Mouse (Mus musculus): ENCODE measurements around the gene Vgll4.

DNA sequence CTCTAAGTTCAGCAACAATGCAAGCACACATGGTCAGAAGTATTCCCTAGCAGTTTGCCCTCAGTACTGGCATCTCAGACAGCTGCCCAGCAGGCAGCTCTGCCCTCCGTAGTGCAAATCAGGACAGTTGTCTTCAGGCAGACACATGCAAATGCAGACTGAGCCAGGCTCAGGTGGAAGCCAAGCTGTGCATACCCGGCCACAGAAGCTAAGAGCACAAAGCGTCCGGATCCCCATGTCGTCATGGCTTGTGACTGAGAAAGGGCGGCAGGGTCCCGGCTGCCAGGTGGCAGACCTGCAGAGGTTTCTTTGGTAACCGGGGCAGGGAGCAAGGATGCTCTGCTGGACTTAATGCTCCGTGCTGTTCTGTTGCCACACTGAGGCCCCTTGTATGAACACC is 108.2 kb downstream of the Vgll4 start:
- no peak for TF ChIP-seq CTCF (IDR thresholded peaks at IDR 0.05; ENCODE audit: borderline replicate concordance, extremely low read depth, insufficient read depth, insufficient read length)
- no peak for TF ChIP-seq POLR2A (IDR thresholded peaks at IDR 0.05; ENCODE audit: borderline replicate concordance, extremely low read depth, insufficient read depth, insufficient read length, poor library complexity, severe bottlenecking)
